39 mouse cellular contexts compared by ENCODE assay signal in the genomic region with DNA sequence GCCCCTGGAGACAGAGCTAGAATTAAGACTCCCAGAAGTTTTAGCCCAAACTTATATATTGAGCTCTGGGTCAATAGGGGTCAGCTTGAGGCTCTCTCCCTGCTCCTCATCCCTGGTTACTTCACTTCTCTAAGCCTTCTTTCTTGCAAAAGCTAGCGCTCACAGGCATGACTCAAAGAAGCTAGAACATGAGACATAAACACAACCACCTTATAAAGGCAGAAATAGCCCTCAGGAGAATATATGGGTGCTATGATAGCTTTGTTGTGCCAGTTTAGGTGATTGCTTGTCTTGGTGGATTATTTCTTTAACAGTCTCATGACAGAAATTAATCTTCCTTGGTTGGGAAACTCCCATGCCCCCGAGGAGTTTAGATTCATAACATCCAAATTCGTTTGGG. TPM values are rescaled to one million over a fixed set of nuclear protein-coding genes. Genes with fewer than 3 reads are reported as not detected.
"Had no signal": no experiment of that assay in that cellular context is flagged by ENCODE, and none has a peak within 500 bp of the region (broad histone marks: within the 10 kb centered on the region; RNA-seq: fewer than 3 reads in every experiment).

No protein-coding gene starts in this region.

- H3K4me3 ChIP-seq: gastrocnemius, adult 2 months; heart, adult 2 months; heart, embryonic 13.5 days; heart, embryonic 15.5 days; hindbrain, embryonic 13.5 days; hindbrain, embryonic 15.5 days; kidney, embryonic 15.5 days; layer of hippocampus, adult 2 months; left cerebral cortex, adult 2 months; limb, embryonic 10.5 days; limb, embryonic 12.5 days had no signal

- ATAC-seq: hindbrain, postnatal 0 days; intestine, embryonic 16.5 days had no signal

- H3K36me3 ChIP-seq: heart, embryonic 13.5 days; heart, embryonic 15.5 days; hindbrain, embryonic 13.5 days; hindbrain, embryonic 15.5 days; kidney, embryonic 15.5 days; limb, embryonic 10.5 days; limb, embryonic 12.5 days had no signal

- H3K9ac ChIP-seq: heart, embryonic 13.5 days; heart, embryonic 15.5 days; hindbrain, embryonic 13.5 days; hindbrain, embryonic 15.5 days; kidney, embryonic 15.5 days; limb, embryonic 12.5 days; liver, embryonic 14.5 days had no signal

- H3K27ac ChIP-seq: gastrocnemius, adult 2 months; heart, adult 2 months; heart, embryonic 13.5 days; heart, embryonic 15.5 days; hindbrain, embryonic 13.5 days; hindbrain, embryonic 15.5 days; hindbrain, postnatal 0 days; kidney, embryonic 15.5 days; kidney, postnatal 0 days; layer of hippocampus, adult 2 months; left cerebral cortex, adult 2 months; limb, embryonic 10.5 days; limb, embryonic 12.5 days; liver, embryonic 14.5 days had no signal

- H3K27me3 ChIP-seq: heart, embryonic 13.5 days; heart, embryonic 15.5 days; hindbrain, embryonic 13.5 days; hindbrain, embryonic 15.5 days; kidney, embryonic 15.5 days; limb, embryonic 12.5 days had no signal

- H3K9me3 ChIP-seq: heart, embryonic 15.5 days; hindbrain, embryonic 13.5 days; limb, embryonic 10.5 days; limb, embryonic 12.5 days had no signal

- H3K4me2 ChIP-seq: heart, embryonic 11.5 days; heart, embryonic 13.5 days; heart, embryonic 15.5 days; hindbrain, embryonic 13.5 days; hindbrain, embryonic 15.5 days; kidney, embryonic 15.5 days; limb, embryonic 12.5 days had no signal

- DNase-seq: gastrocnemius, adult 2 months; gastrocnemius, postnatal 10 days; gastrocnemius, postnatal 25 days; heart, adult 11 months; heart, adult 2 months; heart, postnatal 14 days; heart, postnatal 36 days; kidney, adult 11 months; kidney, adult 2 months; kidney, adult 9 months; kidney, postnatal 14 days; kidney, postnatal 36 days had no signal

- H3K4me1 ChIP-seq: heart, embryonic 13.5 days; heart, embryonic 15.5 days; hindbrain, embryonic 13.5 days; hindbrain, embryonic 15.5 days; limb, embryonic 12.5 days had no signal

RNA-seq across cellular contexts. Expression of a gene that starts 58.5 kb away (rescaled TPM):
- total RNA-seq: gastrocnemius, adult 2 months; gastrocnemius, postnatal 10 days; gastrocnemius, postnatal 25 days; gastrocnemius, postnatal 4 days; heart, adult 2 months; heart, postnatal 14 days; heart, postnatal 36 days; hematopoietic stem cell, adult 5-6 weeks; hindbrain, postnatal 0 days; layer of hippocampus, adult 2 months; layer of hippocampus, postnatal 10 days; layer of hippocampus, postnatal 25 days; left cerebral cortex, adult 2 months; left cerebral cortex, postnatal 14 days; left cerebral cortex, postnatal 36 days; liver, adult 2 months had no signal
- polyA plus RNA-seq: frontal cortex, adult 2 months; heart, adult 2 months; heart, embryonic 11.5 days; heart, embryonic 15.5 days; heart, postnatal 0 days; hindbrain, embryonic 11.5 days; hindbrain, embryonic 13.5 days; hindbrain, embryonic 15.5 days; hindbrain, postnatal 0 days; intestine, embryonic 14.5 days; intestine, embryonic 16.5 days; kidney, adult 2 months; kidney, embryonic 15.5 days; large intestine, adult 2 months; limb, embryonic 10.5 days; limb, embryonic 12.5 days; limb, embryonic 14.5 days; liver, adult 2 months; liver, embryonic 14.5 days had no signal
